Mouse (Mus musculus): Measurements from ENCODE around the gene Senp7. TPM values are rescaled to one million over a fixed set of nuclear protein-coding genes. Genes with fewer than 3 reads are reported as not detected.

The Senp7 gene
- polyA plus RNA-seq, 1 experiment from 2014 or later: 31.1 TPM

- WGBS: under 1% methylated on average over 39 of the region's 39 CpGs
- Histone ChIP-seq H3K4me3 (ENCODE audit: low read depth, low read length) (peak within 1 kb of the TSS; percentile 98), H3K27ac (replicated peaks; ENCODE audit: low read depth, low read length) (peak within 1 kb of the TSS; percentile 51), H3K9me3 (ENCODE audit: control insufficient read depth, low read length) (no peaks in the 10 kb centered on the region), H3K4me1 (ENCODE audit: control insufficient read depth, insufficient read depth, low read length) (peaks cover 7% of the 10 kb centered on the region), H3K27me3 (ENCODE audit: control insufficient read depth, insufficient read depth, low read length) (no peaks in the 10 kb centered on the region), H3K9ac (ENCODE audit: low read length) (peak within 1 kb of the TSS; percentile 94), H3K4me2 (ENCODE audit: low read depth, severe bottlenecking) (peak within 1 kb of the TSS; percentile 54), H3K36me3 (ENCODE audit: control insufficient read depth, insufficient read depth, low read length) (peaks cover 8% of the 10 kb centered on the region)
- ATAC-seq (ENCODE audit: insufficient number of reproducible peaks, low FRiP score, low TSS enrichment, low read depth): peak; percentile 100
- peak; percentile 99 for DNase-seq (ENCODE audit: low spot score)
Measured at GRCm38 (mm10) chr16:56029661-56030082, 18.5 kb upstream of the Senp7 start, which contains the start of gene Pcnp. Gene Pcnp, minus strand, starts transcription at chr16:56029739.

- DNase-seq (ENCODE audit: low spot score): no peak
- Histone ChIP-seq H3K9me3 (ENCODE audit: control insufficient read depth, low read length) (no peaks in the 10 kb centered on the region), H3K9ac (ENCODE audit: low read length) (no peak overlapping the region), H3K27me3 (ENCODE audit: control insufficient read depth, insufficient read depth, low read length) (no peaks in the 10 kb centered on the region), H3K4me2 (ENCODE audit: low read depth, severe bottlenecking) (no peak overlapping the region), H3K4me3 (ENCODE audit: low read depth, low read length) (no peak overlapping the region), H3K36me3 (ENCODE audit: control insufficient read depth, insufficient read depth, low read length) (peaks cover 5% of the 10 kb centered on the region), H3K4me1 (ENCODE audit: control insufficient read depth, insufficient read depth, low read length) (peaks cover 4% of the 10 kb centered on the region; the same call in 1 of the 2 replicates), H3K27ac (replicated peaks; ENCODE audit: low read depth, low read length) (no peak overlapping the region)
- no peak for ATAC-seq (ENCODE audit: insufficient number of reproducible peaks, low FRiP score, low TSS enrichment, low read depth)
- 97% methylated on average over 6 of the region's 6 CpGs for WGBS
Measured at GRCm38 (mm10) chr16:56034566-56034965, 13.6 kb upstream of the Senp7 start.

GRCm38 (mm10) chr16:56036501-56036900 lies 11.6 kb upstream of the Senp7 start:
- WGBS: 61% methylated on average over 6 of the region's 6 CpGs
- DNase-seq (ENCODE audit: low spot score) (no peak), ATAC-seq (ENCODE audit: insufficient number of reproducible peaks, low FRiP score, low TSS enrichment, low read depth) (no peak)
- H3K9me3 ChIP-seq (ENCODE audit: control insufficient read depth, low read length): no peaks in the 10 kb centered on the region
- peak overlapping the region; percentile 82 for H3K4me3 ChIP-seq (ENCODE audit: low read depth, low read length)
- peaks cover 5% of the 10 kb centered on the region for H3K36me3 ChIP-seq (ENCODE audit: control insufficient read depth, insufficient read depth, low read length)
- H3K4me2 ChIP-seq (ENCODE audit: low read depth, severe bottlenecking): peak overlapping the region; percentile 62
- no peaks in the 10 kb centered on the region for H3K27me3 ChIP-seq (ENCODE audit: control insufficient read depth, insufficient read depth, low read length)
- H3K4me1 ChIP-seq (ENCODE audit: control insufficient read depth, insufficient read depth, low read length): peaks cover 4% of the 10 kb centered on the region; the same call in 1 of the 2 replicates
- H3K9ac ChIP-seq (ENCODE audit: low read length): peak overlapping the region; percentile 3; the same call in 1 of the 2 replicates
- H3K27ac ChIP-seq (replicated peaks; ENCODE audit: low read depth, low read length): no peak overlapping the region

DNA sequence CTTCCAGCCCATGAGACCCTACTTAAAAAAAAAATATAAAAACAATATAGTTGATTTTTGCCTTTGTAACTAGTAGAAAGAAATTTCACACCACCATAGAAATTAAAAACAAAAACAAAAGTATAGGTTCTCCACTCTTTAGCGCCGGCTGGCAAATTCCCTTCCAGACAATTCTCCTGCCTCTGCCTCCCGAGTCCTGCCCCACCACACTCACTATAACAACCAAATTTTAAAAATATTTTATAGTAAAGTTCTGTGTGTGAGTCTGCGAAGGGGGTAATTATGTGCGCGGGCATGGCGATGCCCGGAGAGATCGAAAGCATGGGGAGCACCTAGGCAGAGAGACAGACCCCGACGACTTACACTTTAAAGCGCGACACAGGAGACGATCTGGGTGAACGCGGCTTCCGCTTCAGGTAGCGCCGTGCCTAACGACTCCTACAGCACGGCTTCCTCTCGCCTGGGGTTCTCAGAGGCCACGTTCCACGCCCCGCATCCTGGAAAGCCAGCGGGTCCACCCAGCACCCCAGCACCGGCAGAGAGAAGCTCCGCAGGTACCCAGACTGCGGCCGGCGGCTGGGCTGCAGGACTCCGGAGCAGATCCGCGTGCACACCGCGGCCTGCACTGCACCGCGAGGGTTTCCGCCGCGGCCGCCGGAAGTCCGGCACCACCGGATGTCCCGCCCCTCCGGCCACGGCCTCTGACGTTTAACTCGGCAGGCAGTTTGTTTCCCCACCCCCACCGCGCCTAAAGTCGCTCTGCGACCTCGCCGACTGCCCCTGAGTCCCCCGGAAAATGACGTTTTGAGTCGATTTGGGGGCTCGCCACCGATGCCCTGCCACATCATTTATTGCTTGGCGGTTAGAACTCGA lies 10.8 kb upstream of the Senp7 start, which contains the start of gene Trmt10c:
Trmt10c (minus strand) TSS at position 682 of the 873 bp plus-strand sequence.
- Histone ChIP-seq H3K9ac (ENCODE audit: low read length) (peak within 1 kb of the TSS; percentile 85), H3K36me3 (ENCODE audit: control insufficient read depth, insufficient read depth, low read length) (peaks cover 5% of the 10 kb centered on the region), H3K27ac (replicated peaks; ENCODE audit: low read depth, low read length) (peak within 1 kb of the TSS; percentile 75), H3K4me1 (ENCODE audit: control insufficient read depth, insufficient read depth, low read length) (peaks cover 4% of the 10 kb centered on the region; the same call in 1 of the 2 replicates), H3K27me3 (ENCODE audit: control insufficient read depth, insufficient read depth, low read length) (no peaks in the 10 kb centered on the region), H3K4me2 (ENCODE audit: low read depth, severe bottlenecking) (peak within 1 kb of the TSS; percentile 62), H3K4me3 (ENCODE audit: low read depth, low read length) (peak within 1 kb of the TSS; percentile 82), H3K9me3 (ENCODE audit: control insufficient read depth, low read length) (no peaks in the 10 kb centered on the region)
- under 1% methylated on average over 63 of the region's 63 CpGs for WGBS
- peak; percentile 96 for DNase-seq (ENCODE audit: low spot score)
- ATAC-seq (ENCODE audit: insufficient number of reproducible peaks, low FRiP score, low TSS enrichment, low read depth): peak; percentile 99

GRCm38 (mm10) chr16:56038090-56038489 lies 10.0 kb upstream of the Senp7 start:
- Histone ChIP-seq H3K27me3 (ENCODE audit: control insufficient read depth, insufficient read depth, low read length) (no peaks in the 10 kb centered on the region), H3K36me3 (ENCODE audit: control insufficient read depth, insufficient read depth, low read length) (peaks cover 2% of the 10 kb centered on the region; the same call in 1 of the 2 replicates), H3K27ac (replicated peaks; ENCODE audit: low read depth, low read length) (peak overlapping the region; percentile 75), H3K4me2 (ENCODE audit: low read depth, severe bottlenecking) (peak overlapping the region; percentile 43), H3K9me3 (ENCODE audit: control insufficient read depth, low read length) (no peaks in the 10 kb centered on the region), H3K4me3 (ENCODE audit: low read depth, low read length) (peak overlapping the region; percentile 82), H3K4me1 (ENCODE audit: control insufficient read depth, insufficient read depth, low read length) (peaks cover 4% of the 10 kb centered on the region; the same call in 1 of the 2 replicates), H3K9ac (ENCODE audit: low read length) (peak overlapping the region; percentile 85)
- ATAC-seq (ENCODE audit: insufficient number of reproducible peaks, low FRiP score, low TSS enrichment, low read depth) (peak; percentile 22), DNase-seq (ENCODE audit: low spot score) (no peak)
- WGBS: 30% methylated on average over 8 of the region's 8 CpGs

GRCm38 (mm10) chr16:56055911-56056310 lies 7.8 kb downstream of the Senp7 start:
- ATAC-seq (ENCODE audit: insufficient number of reproducible peaks, low FRiP score, low TSS enrichment, low read depth): no peak
- no peak overlapping the region for H3K27ac ChIP-seq (replicated peaks; ENCODE audit: low read depth, low read length)
- WGBS: 78% methylated on average over 3 of the region's 3 CpGs

DNA sequence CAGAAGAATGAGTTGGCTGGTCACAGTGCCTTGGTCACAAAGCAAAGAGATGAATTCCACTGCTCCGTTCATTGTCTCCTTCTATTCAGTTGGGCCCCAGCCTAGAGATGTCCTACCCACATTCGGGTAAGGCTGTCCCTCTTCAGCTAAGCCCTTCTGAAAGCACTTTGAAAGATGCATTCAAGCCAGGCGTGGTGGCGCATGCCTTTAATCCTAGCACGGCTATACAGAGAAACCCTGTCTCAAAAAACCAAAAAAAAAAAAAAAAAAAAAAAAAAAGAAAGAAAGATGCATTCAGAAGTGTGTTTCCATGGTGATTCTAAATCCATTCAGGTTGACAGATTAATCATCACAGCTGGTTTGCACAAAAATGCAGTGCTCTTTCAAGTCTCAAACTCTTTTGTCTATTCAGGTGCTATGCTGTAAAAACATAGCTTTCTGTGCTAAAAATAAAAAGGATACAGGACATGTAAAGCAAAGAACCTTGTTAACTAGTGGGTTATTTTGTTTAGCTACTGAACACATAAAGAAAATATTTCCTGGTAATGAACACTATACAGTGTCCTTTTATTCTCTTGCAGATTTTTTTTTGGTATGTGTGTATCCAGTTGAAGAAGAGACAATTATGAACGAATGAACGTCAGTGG lies 8.9 kb downstream of the Senp7 start:
- DNase-seq (ENCODE audit: low spot score) (no peak), ATAC-seq (ENCODE audit: insufficient number of reproducible peaks, low FRiP score, low TSS enrichment, low read depth) (no peak)
- no peak overlapping the region for H3K4me2 ChIP-seq (ENCODE audit: low read depth, severe bottlenecking)
- H3K9ac ChIP-seq (ENCODE audit: low read length): no peak overlapping the region
- H3K27ac ChIP-seq (replicated peaks; ENCODE audit: low read depth, low read length): no peak overlapping the region
- H3K27me3 ChIP-seq (ENCODE audit: control insufficient read depth, insufficient read depth, low read length): no peaks in the 10 kb centered on the region
- no peaks in the 10 kb centered on the region for H3K4me1 ChIP-seq (ENCODE audit: control insufficient read depth, insufficient read depth, low read length)
- H3K4me3 ChIP-seq (ENCODE audit: low read depth, low read length): no peak overlapping the region
- WGBS: 80% methylated on average over 7 of the region's 7 CpGs
- H3K36me3 ChIP-seq (ENCODE audit: control insufficient read depth, insufficient read depth, low read length): no peaks in the 10 kb centered on the region
- H3K9me3 ChIP-seq (ENCODE audit: control insufficient read depth, low read length): no peaks in the 10 kb centered on the region

More at GRCm38 (mm10) chr16:56055911-56056310, 7.8 kb downstream of the Senp7 start:
- H3K4me3 ChIP-seq (ENCODE audit: low read depth, low read length): no peak overlapping the region
- DNase-seq (ENCODE audit: low spot score): no peak
- no peaks in the 10 kb centered on the region for H3K36me3 ChIP-seq (ENCODE audit: control insufficient read depth, insufficient read depth, low read length)
- no peak overlapping the region for H3K9ac ChIP-seq (ENCODE audit: low read length)
- no peaks in the 10 kb centered on the region for H3K4me1 ChIP-seq (ENCODE audit: control insufficient read depth, insufficient read depth, low read length)
- H3K27me3 ChIP-seq (ENCODE audit: control insufficient read depth, insufficient read depth, low read length): no peaks in the 10 kb centered on the region
- H3K4me2 ChIP-seq (ENCODE audit: low read depth, severe bottlenecking): no peak overlapping the region
- no peaks in the 10 kb centered on the region for H3K9me3 ChIP-seq (ENCODE audit: control insufficient read depth, low read length)

DNA sequence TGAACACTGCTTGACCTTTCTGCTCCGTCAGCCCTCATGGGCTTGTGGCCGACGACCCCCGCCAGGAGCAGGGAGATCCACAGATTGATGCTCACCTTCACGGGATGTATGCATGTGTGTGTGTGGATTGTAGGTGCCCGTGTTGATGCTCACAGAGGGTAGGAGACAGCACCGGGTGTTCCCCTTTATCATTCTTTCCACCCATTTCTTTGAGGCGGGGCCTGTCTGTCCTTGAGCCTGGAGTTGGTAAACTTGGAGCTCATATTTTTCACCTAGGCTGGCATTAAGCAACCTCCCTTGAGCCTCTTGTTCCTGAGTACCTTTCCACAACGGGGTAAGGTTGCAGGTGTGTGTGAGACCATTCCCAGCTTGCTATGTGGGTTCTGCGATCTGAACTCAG lies 10.0 kb downstream of the Senp7 start:
- no peaks in the 10 kb centered on the region for H3K4me1 ChIP-seq (ENCODE audit: control insufficient read depth, insufficient read depth, low read length)
- WGBS: 91% methylated on average over 10 of the region's 10 CpGs
- H3K9me3 ChIP-seq (ENCODE audit: control insufficient read depth, low read length): no peaks in the 10 kb centered on the region
- no peaks in the 10 kb centered on the region for H3K27me3 ChIP-seq (ENCODE audit: control insufficient read depth, insufficient read depth, low read length)
- DNase-seq (ENCODE audit: low spot score) (no peak), ATAC-seq (ENCODE audit: insufficient number of reproducible peaks, low FRiP score, low TSS enrichment, low read depth) (no peak)
- no peak overlapping the region for H3K9ac ChIP-seq (ENCODE audit: low read length)
- H3K4me3 ChIP-seq (ENCODE audit: low read depth, low read length): no peak overlapping the region
- no peak overlapping the region for H3K27ac ChIP-seq (replicated peaks; ENCODE audit: low read depth, low read length)
- H3K36me3 ChIP-seq (ENCODE audit: control insufficient read depth, insufficient read depth, low read length): no peaks in the 10 kb centered on the region
- H3K4me2 ChIP-seq (ENCODE audit: low read depth, severe bottlenecking): no peak overlapping the region

Measured in limb, embryonic 11.5 days (tissue).